Mouse (Mus musculus) frontal cortex, adult (tissue): ENCODE results near the gene Adck1.

ENCODE experiments used
- ATAC-seq: cut with Nextera tagmentation; 2 replicates; pipeline ENCODE4 v1.9.2; 2017; ENCODE audit warnings: mild to moderate bottlenecking, moderate library complexity, mixed read lengths; ENCODE audit not compliant: low TSS enrichment

Adck1 gene

GRCm38 (mm10) chr12:88472832-88473231, 112.5 kb downstream of the Adck1 start:
- no peak for ATAC-seq

GRCm38 (mm10) chr12:88473796-88474195, 113.4 kb downstream of the Adck1 start:
- ATAC-seq, result no peak

- ATAC-seq, result no peak
These were observed 115.5 kb downstream of the Adck1 start for GRCm38 (mm10) chr12:88475833-88476232.

GRCm38 (mm10) chr12:88476702-88477101, 116.3 kb downstream of the Adck1 start:
- ATAC-seq, result peak; percentile 69; the same call in 1 of the 2 replicates

- ATAC-seq, result no peak
These were observed 121.3 kb downstream of the Adck1 start for GRCm38 (mm10) chr12:88481657-88482056.

GRCm38 (mm10) chr12:88490881-88491280, 130.5 kb downstream of the Adck1 start:
- ATAC-seq, result no peak
